Mouse (Mus musculus) frontal cortex, postnatal 25 days (tissue): ENCODE measurements around the gene Ciao2a.
A peak's percentile ranks its signal among the peaks of the same experiment; 100 is the strongest.

Experiments used
- DNase-seq, 2 experiments: peaks; one replicate each; pipeline ENCODE4 v3.0.0; 2022; ENCODE audit warnings: low spot score in 2 of 2

Ciao2a gene

GRCm38 (mm10) chr9:66126456-66127192 lies at the start of gene Ciao2a, which contains the start of gene Snx1:
Gene Ciao2a (plus strand): TSS chr9:66126611.
Gene Snx1 (minus strand): TSS chr9:66126587.
- DNase-seq = peak; percentile 82

DNA sequence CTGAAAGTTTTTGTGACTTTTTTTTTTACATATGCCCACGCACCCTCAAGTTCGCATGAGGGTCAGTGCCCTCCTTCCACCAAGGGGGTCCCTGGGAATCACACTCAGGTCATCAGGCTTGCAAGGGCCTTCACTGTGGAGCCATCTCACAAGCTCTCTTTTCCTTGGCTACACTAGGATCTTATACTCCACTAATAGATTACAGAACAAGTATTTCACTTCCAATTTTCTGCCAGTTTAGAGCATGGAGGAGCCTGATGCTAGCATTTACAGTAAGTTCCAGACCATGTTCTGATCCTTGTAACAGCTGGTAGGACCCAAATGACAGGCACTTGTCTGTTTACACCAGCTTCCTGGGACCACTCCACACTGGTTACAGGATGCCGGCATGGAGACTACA lies 48.3 kb upstream of the Ciao2a start:
- DNase-seq = no peak

GRCm38 (mm10) chr9:66078493-66078892 lies 47.9 kb upstream of the Ciao2a start:
- no peak for DNase-seq

GRCm38 (mm10) chr9:66080804-66081459 lies 45.5 kb upstream of the Ciao2a start:
- no peak for DNase-seq

GRCm38 (mm10) chr9:66081999-66082398 lies 44.4 kb upstream of the Ciao2a start:
- no peak for DNase-seq

DNA sequence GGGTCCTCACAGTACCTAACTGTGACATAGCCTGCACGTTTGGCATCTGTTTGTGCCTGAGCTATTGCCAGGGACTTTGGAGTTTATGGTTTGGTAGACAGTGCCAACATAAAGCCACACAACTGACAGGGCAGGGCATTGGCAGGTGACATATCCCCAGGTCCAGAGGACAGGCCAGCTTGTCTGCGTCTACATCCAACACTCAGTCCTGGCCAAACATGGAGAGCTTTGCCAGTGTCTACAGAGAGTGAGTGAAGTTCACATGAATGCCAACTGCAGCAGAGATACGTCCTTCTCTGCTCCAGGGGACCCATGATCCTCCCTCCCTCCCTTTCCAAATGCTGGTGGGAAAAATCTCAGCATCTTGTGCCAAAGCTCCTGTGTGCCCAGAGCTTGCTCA lies 42.2 kb upstream of the Ciao2a start:
- DNase-seq = no peak

DNA sequence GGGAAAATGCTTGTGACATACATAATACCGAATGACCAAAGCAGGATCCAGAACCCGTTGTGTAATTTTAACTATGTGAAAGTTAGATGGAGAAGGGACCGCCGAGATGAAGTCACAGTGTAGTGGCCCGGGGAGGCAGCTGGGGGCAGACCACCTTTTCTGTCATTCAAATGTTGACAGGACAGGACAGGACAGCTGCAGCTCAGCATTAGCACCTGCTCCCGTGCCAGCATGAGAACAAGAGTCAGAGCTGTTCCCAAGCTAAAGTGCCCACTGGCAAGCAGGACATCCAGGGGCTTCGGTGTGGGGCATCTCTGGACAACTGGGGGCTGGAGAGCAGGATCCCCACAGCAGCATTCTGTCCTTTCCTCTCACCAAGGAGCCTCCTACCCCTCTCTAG lies 39.3 kb upstream of the Ciao2a start:
- DNase-seq = no peak

DNA sequence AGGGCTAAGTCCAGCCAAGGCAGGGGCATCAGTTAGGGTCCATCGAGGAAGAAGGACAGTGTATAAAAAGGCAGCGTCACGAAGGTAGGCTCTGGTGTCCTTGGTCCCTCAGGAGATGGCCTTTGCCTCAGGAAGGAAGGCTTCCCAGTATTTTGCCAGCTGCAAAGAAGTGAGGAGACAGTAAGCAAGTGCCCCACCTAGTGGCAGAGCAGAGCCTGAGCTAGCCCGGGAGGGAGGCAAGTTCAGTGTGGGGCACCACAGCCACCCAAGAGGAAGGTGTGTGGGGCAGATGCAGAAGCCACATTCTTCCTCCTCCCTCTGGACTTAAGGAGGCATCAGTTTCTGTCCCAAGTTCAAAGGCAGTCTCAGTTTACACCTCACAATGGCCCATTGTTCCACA lies 38.0 kb upstream of the Ciao2a start:
- DNase-seq = no peak

DNA sequence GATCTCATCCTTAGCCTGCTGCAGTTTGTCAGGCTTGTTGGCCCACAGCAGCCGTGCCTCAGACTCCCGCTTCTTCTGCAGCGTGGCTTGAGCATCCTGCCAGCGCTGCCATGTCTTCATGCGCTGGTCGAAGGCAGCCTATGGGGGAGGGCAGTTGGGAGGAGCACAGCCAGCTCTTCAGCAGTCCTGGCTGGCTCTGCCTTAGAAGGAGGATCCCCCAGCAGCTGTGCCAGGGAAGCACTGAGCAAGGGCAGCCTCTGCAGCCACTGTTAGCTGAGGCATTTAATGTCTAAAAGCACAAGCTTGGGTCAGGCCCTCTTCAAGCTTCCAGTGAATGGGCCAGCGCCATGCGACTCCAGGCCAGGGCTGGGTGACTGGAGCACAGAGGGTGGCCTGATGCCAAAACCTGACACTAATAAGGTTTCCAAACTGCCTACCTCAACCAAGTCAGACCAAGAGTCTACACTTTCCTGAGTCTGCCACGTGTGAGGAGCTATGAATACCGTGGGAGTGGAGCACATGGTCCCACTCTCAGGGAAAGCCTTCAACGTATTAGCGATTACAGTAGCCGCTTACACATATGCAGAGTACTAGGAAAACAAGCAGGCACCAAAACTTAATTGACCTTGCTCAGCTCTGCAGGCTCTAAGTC lies 35.7 kb upstream of the Ciao2a start:
- no peak for DNase-seq

GRCm38 (mm10) chr9:66091327-66092231 lies 34.8 kb upstream of the Ciao2a start:
- DNase-seq = no peak

DNA sequence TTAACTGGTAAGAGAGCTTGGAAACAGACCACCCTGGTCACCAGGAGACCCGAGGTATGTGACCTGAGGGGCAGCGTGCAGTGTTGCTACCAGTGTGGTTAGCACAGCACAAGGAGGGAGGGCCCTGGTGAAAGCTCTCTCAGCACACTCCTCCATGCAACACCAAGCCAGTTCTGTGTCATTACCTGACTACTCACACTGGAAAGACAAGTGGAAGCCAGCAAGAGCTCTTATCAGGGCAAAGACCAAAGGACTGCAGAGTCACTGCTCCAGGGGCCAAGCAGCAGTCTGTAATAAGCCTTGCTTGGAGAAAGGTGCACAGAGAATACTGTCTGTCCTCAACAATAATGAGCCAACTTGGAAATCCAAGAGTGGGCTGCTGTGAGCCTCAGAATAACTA lies 33.7 kb upstream of the Ciao2a start:
- DNase-seq = no peak

DNA sequence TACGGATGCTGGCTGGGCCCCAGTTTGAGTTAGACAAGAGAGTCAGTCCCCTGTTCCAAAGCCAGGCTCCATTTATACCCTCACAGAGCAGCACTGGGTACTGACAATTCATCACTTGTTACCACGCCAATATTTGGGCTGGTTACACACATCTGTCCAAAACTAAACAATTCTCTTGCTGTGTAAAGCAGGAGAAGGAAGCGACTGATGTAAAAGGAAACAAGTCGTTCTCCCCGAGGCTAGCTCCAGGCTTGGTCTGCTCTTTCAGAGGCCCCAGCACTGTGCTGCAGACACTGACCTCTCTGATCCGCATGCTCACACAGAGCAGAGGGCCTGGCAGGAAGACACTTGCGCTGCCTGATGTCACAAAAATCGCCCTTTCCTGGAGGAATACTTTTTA lies 24.8 kb upstream of the Ciao2a start:
- DNase-seq = no peak

GRCm38 (mm10) chr9:66102668-66103067 lies 23.7 kb upstream of the Ciao2a start:
- no peak for DNase-seq

DNA sequence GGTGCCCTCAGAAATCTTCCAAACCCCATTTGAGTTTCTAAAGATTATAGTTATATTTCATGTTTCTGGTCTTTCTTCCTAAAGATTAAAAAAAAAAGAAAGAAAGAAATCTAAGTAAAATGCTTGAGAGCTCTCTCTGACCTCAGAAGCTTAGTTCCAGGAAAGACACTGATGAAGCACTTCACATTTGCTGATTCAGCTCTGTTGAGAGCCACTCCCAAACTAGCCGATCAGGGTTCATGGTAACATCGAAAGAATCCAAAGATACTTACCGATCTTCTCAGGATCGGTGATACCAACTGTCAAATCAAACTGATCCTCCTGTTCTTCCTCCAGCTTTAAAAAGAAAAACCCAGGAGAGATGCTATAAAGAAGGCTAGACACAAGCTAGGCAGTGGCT lies 21.8 kb upstream of the Ciao2a start:
- no peak for DNase-seq

- DNase-seq = no peak
These were observed 21.2 kb upstream of the Ciao2a start for GRCm38 (mm10) chr9:66105168-66105567.

DNA sequence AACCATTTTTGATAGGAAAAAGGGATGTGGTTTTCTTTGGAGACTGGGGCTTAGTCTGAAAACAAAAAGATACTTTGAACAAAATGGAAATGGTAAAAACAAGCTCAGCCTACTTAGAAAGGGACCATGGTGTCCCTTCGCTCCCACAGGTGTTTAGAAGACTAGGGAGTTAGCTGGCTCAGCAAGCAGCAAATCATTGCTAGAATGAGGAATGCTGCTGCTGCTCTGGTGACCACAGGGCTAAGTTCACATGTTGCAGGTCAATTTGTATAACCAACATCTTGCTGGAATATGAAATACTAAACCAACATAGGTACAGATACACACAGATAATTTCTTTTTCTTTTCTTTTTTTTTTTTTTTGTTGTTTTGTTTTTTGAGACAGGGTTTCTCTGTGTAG lies 16.8 kb upstream of the Ciao2a start:
- DNase-seq = no peak

- no peak for DNase-seq
These were observed 16.3 kb upstream of the Ciao2a start for GRCm38 (mm10) chr9:66110126-66110525.

GRCm38 (mm10) chr9:66110611-66111379 lies 15.6 kb upstream of the Ciao2a start:
- DNase-seq = no peak

GRCm38 (mm10) chr9:66114341-66114740 lies 12.1 kb upstream of the Ciao2a start:
- no peak for DNase-seq

DNA sequence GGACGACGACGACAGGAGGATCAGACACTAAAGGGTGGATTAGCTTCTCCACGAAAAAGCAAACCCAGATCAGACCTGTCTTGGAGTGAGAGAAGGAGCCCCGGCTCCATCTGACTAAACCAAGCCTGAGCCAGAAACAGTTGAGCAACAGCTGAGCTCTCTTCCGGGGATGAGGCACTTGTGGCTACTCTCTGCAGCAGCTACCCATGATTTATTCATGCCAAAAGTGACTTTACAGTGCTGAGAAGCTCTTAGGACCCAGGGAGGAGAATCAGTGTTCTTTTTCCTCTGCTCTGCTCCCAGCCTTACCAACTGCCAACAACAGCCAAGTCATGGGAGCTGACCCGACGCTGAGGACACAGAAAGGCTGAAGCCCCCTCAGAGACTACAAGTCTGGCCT lies 9.5 kb upstream of the Ciao2a start:
- DNase-seq = no peak

- DNase-seq = no peak
These were observed 6.9 kb upstream of the Ciao2a start for GRCm38 (mm10) chr9:66119498-66119897.
